Mouse (Mus musculus) embryonic fibroblast, embryonic 13.5 days (primary cell): ENCODE measurements around the gene Syne2.

Experiments used
- CTCF ChIP-seq: IDR thresholded peaks from 2 replicates; pipeline ENCODE4 v1.5.1; 2011; ENCODE audit warnings: mild to moderate bottlenecking, control low read depth, low read length, moderate library complexity, borderline replicate concordance; ENCODE audit not compliant: insufficient read depth
- POLR2A ChIP-seq: IDR thresholded peaks from 2 replicates; pipeline ENCODE4 v1.6.1; 2011; ENCODE audit warnings: low read depth, mild to moderate bottlenecking, control low read depth, low read length, moderate library complexity

DNA sequence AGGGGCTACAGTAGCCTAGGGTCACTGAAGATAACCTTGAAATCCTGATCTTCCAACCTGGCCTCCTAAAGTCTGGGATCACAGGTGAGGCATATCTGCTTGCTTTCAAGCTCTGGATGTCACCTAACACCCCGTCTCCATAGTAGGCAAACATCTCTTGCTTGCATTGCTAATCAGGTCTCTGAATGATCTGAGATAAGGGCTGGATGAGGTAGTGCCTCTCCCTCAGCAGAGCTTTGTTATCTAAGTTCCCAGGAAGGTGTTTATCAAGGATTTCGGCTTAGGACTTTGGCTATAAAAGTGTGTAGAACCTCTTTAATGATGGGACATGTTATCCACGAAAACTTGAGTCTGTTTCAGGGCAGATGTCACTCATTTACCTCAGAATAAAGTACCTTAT, 46.5 kb upstream of the Syne2 start:
- TF ChIP-seq CTCF (no peak), POLR2A (no peak)
